Mouse (Mus musculus) frontal cortex, postnatal 14 days (tissue): ENCODE data around the gene Dao.
A peak's percentile ranks its signal among the peaks of the same experiment; 100 is the strongest.

Experiments used
- DNase-seq, 2 experiments: peaks; one replicate each; pipeline ENCODE4 v3.0.0; 2022; ENCODE audit warnings: low spot score in 2 of 2

The Dao gene

GRCm38 (mm10) chr5:114003542-114003941 is at the start of gene Dao:
Gene Dao, plus strand, starts transcription at chr5:114003703.
- no peak for DNase-seq

GRCm38 (mm10) chr5:113954421-113954820 is 49.1 kb upstream of the Dao start:
- DNase-seq = peak; percentile 68 to 82

- DNase-seq = no peak
These were observed 48.2 kb upstream of the Dao start for GRCm38 (mm10) chr5:113955281-113955680.

GRCm38 (mm10) chr5:113955691-113956090 is 47.8 kb upstream of the Dao start:
- no peak for DNase-seq

GRCm38 (mm10) chr5:113956510-113956909 is 47.0 kb upstream of the Dao start:
- DNase-seq = peak; percentile 58 to 81

GRCm38 (mm10) chr5:113959039-113959438 is 44.5 kb upstream of the Dao start:
- DNase-seq = no peak

GRCm38 (mm10) chr5:113960416-113960815 is 43.1 kb upstream of the Dao start:
- DNase-seq = no peak

GRCm38 (mm10) chr5:113961776-113962175 is 41.7 kb upstream of the Dao start:
- DNase-seq = no peak

GRCm38 (mm10) chr5:113964972-113965371 is 38.5 kb upstream of the Dao start:
- no peak for DNase-seq

- DNase-seq = no peak
These were observed 37.8 kb upstream of the Dao start for GRCm38 (mm10) chr5:113965659-113966185.

GRCm38 (mm10) chr5:113966452-113967150 is 36.9 kb upstream of the Dao start:
- DNase-seq = no peak

- DNase-seq = no peak
These were observed 35.1 kb upstream of the Dao start for GRCm38 (mm10) chr5:113968371-113968770.

- no peak for DNase-seq
These were observed 32.0 kb upstream of the Dao start for GRCm38 (mm10) chr5:113971434-113971960.

GRCm38 (mm10) chr5:113972589-113973515 is 30.7 kb upstream of the Dao start:
- no peak for DNase-seq

GRCm38 (mm10) chr5:113973790-113974189 is 29.7 kb upstream of the Dao start:
- no peak for DNase-seq

GRCm38 (mm10) chr5:113974576-113974975 is 28.9 kb upstream of the Dao start:
- no peak for DNase-seq

GRCm38 (mm10) chr5:113975538-113976215 is 27.8 kb upstream of the Dao start:
- DNase-seq = peak in 1 of 2 experiments; percentile 22

GRCm38 (mm10) chr5:113976597-113976996 is 26.9 kb upstream of the Dao start:
- DNase-seq = no peak

- no peak for DNase-seq
These were observed 26.2 kb upstream of the Dao start for GRCm38 (mm10) chr5:113977309-113977708.

GRCm38 (mm10) chr5:113980511-113980910 is 23.0 kb upstream of the Dao start:
- DNase-seq = no peak

- no peak for DNase-seq
These were observed 22.3 kb upstream of the Dao start for GRCm38 (mm10) chr5:113981171-113981570.

- DNase-seq = no peak
These were observed 21.7 kb upstream of the Dao start for GRCm38 (mm10) chr5:113981843-113982242.
